Mouse (Mus musculus) bone marrow, adult 2 months (tissue): Measurements from ENCODE around the gene Uqcc1.

Experiments
- CTCF ChIP-seq: fragments of 200-500 bp; IDR thresholded peaks from 2 replicates; pipeline ENCODE4 v1.5.1; 2011; ENCODE audit warnings: low read length, control low read depth; ENCODE audit not compliant: control insufficient read depth, insufficient read depth
- POLR2A ChIP-seq: fragments of 200-500 bp; IDR thresholded peaks from 2 replicates; pipeline ENCODE4 v1.6.1; 2011; ENCODE audit warnings: low read depth, mild to moderate bottlenecking, control low read depth, low read length, borderline replicate concordance; ENCODE audit not compliant: control insufficient read depth

DNA sequence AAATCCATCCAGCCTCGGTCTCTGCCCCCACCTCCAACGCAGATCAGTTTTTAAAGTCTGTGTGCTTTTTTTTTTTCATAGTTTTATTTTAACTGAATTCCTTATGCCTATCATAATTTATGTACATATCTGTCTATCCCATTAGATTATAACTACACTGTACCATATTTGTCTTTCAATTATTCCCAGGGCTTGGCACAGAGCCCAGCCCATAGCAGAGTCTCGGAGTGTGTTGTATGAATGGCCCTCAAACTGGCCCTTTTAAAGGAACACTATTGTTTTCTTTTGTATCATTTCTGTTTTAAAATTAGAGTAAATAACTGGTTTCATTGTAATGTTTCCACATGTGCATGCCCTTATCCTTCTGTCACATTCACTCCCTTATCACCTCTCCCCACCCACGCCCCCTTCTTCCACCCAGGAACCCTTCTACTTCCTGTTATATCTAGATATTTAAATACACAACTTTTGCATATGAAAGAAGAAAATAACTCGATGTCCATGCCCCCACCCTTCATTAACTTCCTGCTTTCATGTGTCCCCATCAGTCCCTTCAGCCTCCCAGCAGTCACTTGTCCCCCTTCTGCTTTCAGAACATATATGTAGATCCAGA is 17.4 kb upstream of the Uqcc1 start:
- no peak for TF ChIP-seq CTCF
- no peak for TF ChIP-seq POLR2A
